Mouse (Mus musculus) layer of hippocampus, postnatal 10 days (tissue): ENCODE measurements around the gene Klhl10. TPM values are rescaled to one million over a fixed set of nuclear protein-coding genes. Genes with fewer than 3 reads are reported as not detected.

Experiments
- DNase-seq, 2 experiments: peaks; one replicate each; pipeline ENCODE4 v3.0.0; 2021; ENCODE audit warnings: low spot score in 2 of 2
- long read RNA-seq: library from polyadenylated mRNA; stranded (forward); transcript quantifications from one replicate; pipeline ENCODE4 v2.0.0, GENCODE M21; 2023
- total RNA-seq, 2 experiments: library from RNA; stranded (reverse); gene quantifications; 2 replicates each; pipeline ENCODE4 v1.2.3; 2021

Gene Klhl10
- total RNA-seq: 1 to 10 TPM in 1 of 2 experiments, under 1 TPM in 1; 0.98 to 1.1 TPM
- long read RNA-seq, partial matches to known transcripts: 0 of 3 reads
- long read RNA-seq, other reads (novel, unspliced or antisense): 3 of 3 reads

- no peak for DNase-seq
These were observed at the start of gene Klhl10, which contains the start of gene Nt5c3b for GRCm38 (mm10) chr11:100441797-100442196. Gene Klhl10, plus strand, starts transcription at chr11:100441917. Gene Nt5c3b, minus strand, starts transcription at chr11:100441808.

GRCm38 (mm10) chr11:100392958-100393357 lies 48.8 kb upstream of the Klhl10 start:
- no peak for DNase-seq

DNA sequence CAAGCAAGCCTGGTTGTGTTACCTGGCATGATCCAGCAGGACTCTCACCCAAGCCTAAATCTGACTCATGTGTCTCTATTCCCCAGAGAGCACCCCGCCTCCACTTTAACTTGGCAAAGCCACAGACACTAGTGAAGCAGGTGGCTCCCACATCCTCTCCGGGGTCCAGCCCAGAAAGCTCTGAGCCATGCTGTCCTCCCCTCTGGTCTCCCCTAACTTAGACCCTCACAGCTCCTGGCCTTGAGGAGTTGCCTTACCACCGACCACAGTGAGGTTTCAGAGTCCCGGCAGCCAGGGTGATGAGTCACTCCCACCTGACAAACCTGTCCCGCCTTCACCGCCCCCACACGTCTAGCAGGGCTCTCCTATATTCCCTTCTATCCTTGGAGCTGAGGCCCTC lies 48.0 kb upstream of the Klhl10 start:
- no peak for DNase-seq

DNA sequence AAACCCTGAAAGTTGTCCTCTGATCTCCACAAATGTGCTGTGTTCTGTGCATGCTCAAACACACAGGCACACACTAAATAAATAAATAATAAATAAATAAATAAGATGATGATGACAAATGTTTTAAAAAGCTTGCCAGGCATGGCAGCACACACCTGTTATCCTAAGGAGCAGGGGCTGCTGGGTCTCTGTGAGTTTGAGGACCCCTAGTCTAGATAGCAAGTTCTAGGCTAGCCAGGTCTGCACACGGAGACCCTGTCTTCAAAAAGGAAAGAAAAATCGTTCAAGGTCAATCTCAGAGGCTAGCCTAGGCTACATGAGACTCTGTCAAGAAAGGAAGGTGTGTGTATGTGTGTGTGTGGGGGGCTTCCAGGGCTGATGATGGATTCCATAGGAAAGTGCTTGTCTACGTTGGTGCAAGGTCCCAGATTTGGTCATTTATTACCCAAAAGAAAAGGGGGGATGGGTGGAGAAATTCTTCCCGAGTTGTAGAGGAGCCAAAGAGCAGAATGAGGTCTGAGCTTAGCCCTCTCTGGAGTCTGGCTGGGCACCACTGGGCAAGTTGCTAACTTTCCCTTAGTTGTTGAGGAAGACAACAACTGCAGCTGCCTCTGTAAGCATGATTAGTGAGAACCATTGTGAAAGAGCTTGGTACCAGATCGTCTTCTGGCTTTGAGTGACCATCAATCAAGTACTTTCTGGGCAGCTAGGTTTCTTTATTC lies 47.2 kb upstream of the Klhl10 start:
- DNase-seq: no peak

- no peak for DNase-seq
These were observed 46.5 kb upstream of the Klhl10 start for GRCm38 (mm10) chr11:100395200-100395599.

GRCm38 (mm10) chr11:100395861-100396631 lies 45.7 kb upstream of the Klhl10 start:
- DNase-seq: no peak

- peak in 1 of 2 experiments; percentile 46 for DNase-seq
These were observed 44.7 kb upstream of the Klhl10 start for GRCm38 (mm10) chr11:100396886-100397599.

DNA sequence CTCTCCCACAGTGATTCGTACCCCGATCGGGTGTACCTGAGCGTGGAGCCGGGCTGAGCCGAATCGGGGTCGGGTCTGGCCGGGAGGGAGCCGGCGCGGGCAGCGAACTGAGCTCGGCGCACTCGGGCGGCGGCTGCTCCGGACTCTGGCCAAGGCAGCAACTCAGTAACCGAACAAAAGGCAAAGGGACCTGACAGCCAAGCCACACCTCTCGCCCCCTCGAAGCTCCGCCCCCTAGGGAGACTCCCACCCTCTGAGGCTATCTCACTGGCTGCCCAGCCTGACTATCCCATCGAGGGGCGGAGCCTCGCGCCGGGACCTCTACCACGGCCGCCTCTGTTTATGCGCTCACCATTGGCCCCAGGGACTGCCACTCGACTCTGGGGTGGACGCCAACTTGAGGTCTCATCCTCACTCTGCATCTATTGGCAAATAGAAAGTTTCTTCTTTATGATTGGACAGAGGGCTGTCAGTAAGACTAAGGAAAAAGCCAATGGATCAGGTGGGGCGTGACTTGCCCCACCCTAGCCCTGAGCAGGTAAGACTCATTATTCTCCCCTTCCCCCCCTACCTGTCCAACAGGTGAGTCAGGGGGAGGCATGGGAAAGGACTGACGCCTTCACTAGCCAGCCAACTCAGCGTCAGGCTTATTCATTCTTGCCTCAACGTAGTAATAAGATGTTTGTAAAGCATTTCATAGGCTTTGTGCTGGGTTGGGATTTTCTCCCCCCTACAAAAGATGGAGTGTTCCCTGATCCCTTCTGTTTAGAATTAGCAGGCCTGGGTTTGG lies 43.9 kb upstream of the Klhl10 start, which contains the start of gene Jup:
TSS of gene Jup (minus strand) at position 164 of the 790 bp plus-strand sequence.
- peak; percentile 100 for DNase-seq

DNA sequence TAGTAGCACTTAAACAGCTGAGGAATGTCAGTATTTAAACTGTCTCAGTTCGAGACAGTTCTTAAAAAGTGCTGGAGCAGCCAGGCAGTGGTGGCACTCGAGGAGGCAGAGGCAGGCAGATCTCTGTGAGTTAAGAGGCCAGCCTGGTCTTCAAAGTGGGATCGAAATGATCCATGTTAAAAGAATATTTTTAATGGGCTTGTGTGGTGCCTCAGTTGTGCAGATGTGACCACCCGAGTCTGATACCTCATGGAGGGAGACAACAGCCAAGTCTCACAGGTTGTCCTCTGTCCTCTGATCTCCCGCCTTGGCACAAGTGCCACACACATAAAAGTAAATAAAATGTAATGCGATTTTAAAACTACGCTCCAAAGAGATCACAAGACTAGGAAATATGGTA lies 43.2 kb upstream of the Klhl10 start:
- DNase-seq: no peak

GRCm38 (mm10) chr11:100399320-100399719 lies 42.4 kb upstream of the Klhl10 start:
- no peak for DNase-seq

GRCm38 (mm10) chr11:100399727-100400538 lies 41.8 kb upstream of the Klhl10 start:
- DNase-seq: no peak

DNA sequence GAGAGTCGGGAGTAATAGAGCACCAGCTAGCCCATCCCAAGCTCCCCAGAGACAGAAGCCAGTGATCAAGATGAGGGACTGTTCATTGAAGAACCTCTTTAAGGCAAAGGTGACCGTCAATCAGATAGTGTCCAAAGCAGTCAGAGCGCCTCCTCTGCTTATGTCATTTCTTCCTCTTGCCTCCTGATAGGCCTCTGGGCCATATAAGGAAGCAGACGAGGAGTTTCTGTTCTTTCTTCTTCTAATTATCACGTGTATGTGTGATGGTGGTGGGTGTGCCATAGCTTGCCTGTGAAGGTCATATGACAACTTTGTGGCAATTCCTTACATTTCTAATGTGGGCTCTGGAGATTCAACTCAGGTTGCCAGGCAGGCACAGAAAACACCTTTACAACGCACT lies 40.9 kb upstream of the Klhl10 start:
- DNase-seq: no peak

DNA sequence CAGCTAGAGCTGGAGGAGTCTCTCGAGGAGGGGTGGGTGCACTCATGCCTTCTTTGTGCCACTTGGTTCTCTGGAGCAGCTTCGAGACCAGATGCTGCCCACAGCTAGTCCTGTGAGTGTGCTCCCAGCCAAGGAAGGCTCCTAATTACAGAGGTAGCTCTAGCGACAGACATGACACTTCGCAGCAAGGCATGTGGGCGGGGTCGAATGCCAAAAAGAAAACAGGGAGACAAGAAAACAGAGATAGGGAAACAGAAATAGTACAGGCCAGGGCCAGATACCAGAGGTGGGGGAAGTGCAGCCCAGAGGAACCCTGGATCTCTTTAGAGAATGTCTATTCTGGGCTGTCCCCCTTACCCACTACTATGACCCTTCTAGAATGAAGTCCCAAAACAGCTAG lies 39.5 kb upstream of the Klhl10 start:
- DNase-seq: no peak

GRCm38 (mm10) chr11:100402682-100403081 lies 39.0 kb upstream of the Klhl10 start:
- no peak for DNase-seq

- DNase-seq: no peak
These were observed 38.1 kb upstream of the Klhl10 start for GRCm38 (mm10) chr11:100403445-100404134.

GRCm38 (mm10) chr11:100404456-100405074 lies 37.2 kb upstream of the Klhl10 start:
- DNase-seq: no peak

- no peak for DNase-seq
These were observed 35.4 kb upstream of the Klhl10 start for GRCm38 (mm10) chr11:100406273-100406672.

- no peak for DNase-seq
These were observed 34.6 kb upstream of the Klhl10 start for GRCm38 (mm10) chr11:100406995-100407705.
